Mouse (Mus musculus) thymus, adult 2 months (tissue): Measurements from ENCODE around the gene Rbms3. TPM values are rescaled to one million over a fixed set of nuclear protein-coding genes. Genes with fewer than 3 reads are reported as not detected.

Experiments
- DNase-seq: peaks from one replicate; pipeline ENCODE4 v3.0.0; 2021
- H3K27ac ChIP-seq: fragments of 200-500 bp; 2 replicates; pipeline ENCODE4 v1.5.1; 2012; ENCODE audit warnings: low read length, control low read depth; ENCODE audit not compliant: control insufficient read depth, insufficient read depth
- H3K27me3 ChIP-seq: fragments of 200-500 bp; 2 replicates; pipeline ENCODE4 v1.6.1; 2012; ENCODE audit warnings: mild to moderate bottlenecking, low read length, moderate library complexity, mixed read lengths; ENCODE audit not compliant: control insufficient read depth, insufficient read depth
- H3K36me3 ChIP-seq: fragments of 200-500 bp; 2 replicates; pipeline ENCODE4 v1.6.1; 2012; ENCODE audit warnings: mild to moderate bottlenecking, low read length, moderate library complexity; ENCODE audit not compliant: control insufficient read depth, insufficient read depth
- H3K4me1 ChIP-seq: fragments of 200-500 bp; replicated peaks from 2 replicates; pipeline ENCODE4 v1.6.1; 2012; ENCODE audit warnings: low read length; ENCODE audit not compliant: control insufficient read depth, insufficient read depth
- H3K4me3 ChIP-seq: fragments of 200-500 bp; 2 replicates; pipeline ENCODE4 v1.5.1; 2012; ENCODE audit warnings: mild to moderate bottlenecking, low read length, control low read depth, moderate library complexity; ENCODE audit not compliant: control insufficient read depth, insufficient read depth
- CTCF ChIP-seq: fragments of 200-500 bp; IDR thresholded peaks from 2 replicates; pipeline ENCODE4 v1.5.1; 2012; ENCODE audit warnings: mild to moderate bottlenecking, control low read depth, low read length, moderate library complexity, borderline replicate concordance; ENCODE audit not compliant: control insufficient read depth, poor library complexity, insufficient read depth; ENCODE audit errors: extremely low read depth
- POLR2A ChIP-seq: fragments of 200-500 bp; IDR thresholded peaks from 2 replicates; pipeline ENCODE4 v1.6.1; 2012; ENCODE audit warnings: mild to moderate bottlenecking, low read length, control low read depth, moderate library complexity; ENCODE audit not compliant: control insufficient read depth, poor library complexity, insufficient read depth; ENCODE audit errors: extremely low read depth
- WGBS: fragments of 180-500 bp; shearing (Covaris S2); methylation state at CpG from one replicate; pipeline ENCODE4 v1.1.7; 2018; 5-methylcytosine and 5-hydroxymethylcytosine counted together
- polyA plus RNA-seq: library from polyadenylated mRNA; depleted of rRNA; stranded (reverse); fragments of >200 nt; gene quantifications from 2 replicates; pipeline ENCODE4 v1.2.3, GENCODE M21; 2012

Rbms3 gene
- polyA plus RNA-seq, 1 experiment, result 10.9 TPM

DNA sequence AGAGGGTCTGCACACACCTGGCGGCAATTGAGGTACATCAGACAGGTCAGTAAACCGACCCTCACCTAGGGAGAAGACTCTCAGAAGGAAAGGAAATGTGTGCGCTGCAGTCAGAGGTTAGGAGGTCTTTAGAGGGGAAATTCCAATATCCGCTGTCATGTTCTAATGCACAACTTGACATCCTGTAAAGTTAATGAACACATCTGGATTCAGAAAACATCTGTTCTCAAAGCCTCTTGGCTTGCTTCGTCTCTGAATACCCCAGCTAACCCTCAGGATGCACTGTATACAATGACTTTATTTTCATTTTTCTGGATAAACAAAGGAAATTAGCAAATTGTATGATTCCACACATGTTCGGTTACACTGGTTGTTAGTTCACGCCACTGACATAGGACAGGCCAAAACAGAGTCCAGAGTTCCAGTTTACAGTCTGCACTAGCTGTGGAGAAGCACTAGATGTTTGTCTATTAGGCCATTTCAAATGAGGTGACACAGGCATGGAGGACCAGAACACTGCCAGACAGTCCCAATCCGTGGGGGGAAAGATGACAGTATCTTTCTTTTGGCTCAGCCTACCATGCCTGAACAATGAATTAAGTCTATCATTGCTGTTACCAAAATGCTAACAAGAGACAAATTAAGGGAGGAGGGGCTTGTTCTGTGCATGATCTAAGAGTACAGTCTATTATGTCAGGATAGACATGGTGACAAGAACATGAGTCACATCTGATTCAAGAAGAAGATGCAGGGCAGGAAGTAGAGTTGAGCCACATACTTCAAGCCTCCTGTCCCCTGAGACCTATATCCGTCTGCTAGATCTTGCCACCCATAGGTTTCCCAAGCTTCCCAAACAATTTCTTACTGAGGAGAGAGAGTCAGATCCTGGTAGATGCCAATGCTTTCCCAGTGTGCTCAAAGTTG is 538.2 kb downstream of the Rbms3 start:
- DNase-seq, result no peak
- Histone ChIP-seq H3K4me3 (no peak overlapping the region), H3K4me1 (no peaks in the 10 kb centered on the region), H3K27me3 (no peaks in the 10 kb centered on the region), H3K27ac (no peak overlapping the region), H3K36me3 (no peaks in the 10 kb centered on the region)
- 91% methylated on average over 9 of the region's 9 CpGs for WGBS
- TF ChIP-seq CTCF (no peak), POLR2A (no peak)

DNA sequence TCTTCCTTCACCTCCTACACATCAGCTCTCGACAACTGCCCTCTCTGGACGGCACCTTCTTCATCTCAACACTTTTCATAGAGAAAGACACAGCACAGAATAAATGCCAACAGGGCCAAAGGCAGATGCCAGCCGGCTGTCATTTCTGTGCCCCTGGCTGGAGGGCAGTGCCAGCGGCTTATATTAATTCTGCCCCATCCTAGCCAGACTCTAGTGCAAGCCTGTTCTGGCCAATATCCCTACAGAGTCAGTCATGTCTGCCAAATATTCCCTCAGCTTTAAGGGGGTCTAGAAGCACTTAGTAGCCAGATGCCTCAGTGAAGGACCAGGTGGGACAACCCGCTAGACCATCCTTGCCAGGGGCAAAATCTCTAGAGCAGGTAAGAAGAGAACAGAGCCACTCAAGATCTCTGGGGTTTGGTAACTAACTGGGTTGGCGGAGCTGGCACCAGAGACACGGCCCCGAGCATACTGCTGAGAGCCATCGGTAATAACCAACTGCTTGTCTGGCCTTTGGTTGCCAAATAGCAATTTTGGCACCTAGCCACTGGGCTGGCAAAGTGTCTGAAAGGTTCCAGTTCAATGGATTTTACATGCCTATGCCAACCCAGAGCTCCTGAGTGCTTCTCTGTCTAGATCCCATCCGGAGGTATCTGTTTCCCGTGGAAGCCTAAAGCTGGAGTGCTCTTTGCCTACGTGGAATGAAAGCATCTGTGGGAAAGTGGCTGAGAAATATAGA is 540.1 kb downstream of the Rbms3 start:
- H3K4me3 ChIP-seq, result no peak overlapping the region
- no peaks in the 10 kb centered on the region for H3K4me1 ChIP-seq
- H3K27ac ChIP-seq, result no peak overlapping the region
- 95% methylated on average over 12 of the region's 12 CpGs for WGBS
- no peaks in the 10 kb centered on the region for H3K27me3 ChIP-seq
- DNase-seq, result no peak
- no peaks in the 10 kb centered on the region for H3K36me3 ChIP-seq
- TF ChIP-seq POLR2A (no peak), CTCF (no peak)

DNA sequence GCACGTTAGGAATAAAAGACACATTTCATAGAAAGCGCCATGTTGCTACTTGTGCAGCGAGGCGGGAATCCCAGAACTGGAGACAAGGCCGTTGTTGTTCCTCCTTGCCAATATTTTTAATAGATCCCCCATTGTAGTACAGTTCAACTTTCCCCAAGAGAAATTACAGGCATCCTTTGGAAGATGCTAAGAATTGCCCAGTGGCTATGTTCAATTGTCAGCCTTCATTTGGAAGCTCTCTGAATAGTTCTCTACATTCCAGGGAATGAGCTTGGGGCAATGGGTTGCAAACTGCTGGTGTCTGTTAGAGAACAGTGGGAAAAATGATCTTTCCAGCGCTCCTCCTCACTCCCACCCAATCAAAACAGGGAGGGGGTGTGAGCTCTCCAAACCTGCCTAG is 541.4 kb downstream of the Rbms3 start:
- Histone ChIP-seq H3K4me3 (no peak overlapping the region), H3K36me3 (no peaks in the 10 kb centered on the region), H3K4me1 (no peaks in the 10 kb centered on the region), H3K27me3 (no peaks in the 10 kb centered on the region), H3K27ac (no peak overlapping the region)
- no peak for TF ChIP-seq POLR2A
- TF ChIP-seq CTCF, result no peak
- whole genome bisulfite sequencing, result 96% methylated on average over 6 of the region's 6 CpGs
- DNase-seq, result no peak

DNA sequence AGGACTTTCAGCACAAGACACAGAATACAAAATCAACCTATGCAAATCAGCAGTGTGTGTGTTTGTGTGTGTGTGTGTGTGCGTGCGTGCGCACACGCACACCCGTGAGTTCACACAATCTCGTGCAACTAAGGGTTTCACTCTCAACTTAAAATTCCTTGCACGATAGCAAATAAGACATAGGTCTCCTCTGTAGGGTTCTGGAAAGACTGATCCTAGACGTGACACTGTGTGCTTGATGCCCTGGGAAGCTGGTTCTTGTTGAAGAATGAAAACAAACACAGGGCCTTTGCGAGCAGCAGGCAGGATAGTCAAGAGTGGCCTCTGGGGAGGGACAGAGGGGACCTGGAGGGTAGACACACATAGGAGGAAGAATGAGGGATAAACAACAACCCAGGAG is 544.0 kb downstream of the Rbms3 start:
- no peaks in the 10 kb centered on the region for H3K4me1 ChIP-seq
- H3K4me3 ChIP-seq, result no peak overlapping the region
- H3K36me3 ChIP-seq, result no peaks in the 10 kb centered on the region
- 96% methylated on average over 9 of the region's 9 CpGs for WGBS
- no peaks in the 10 kb centered on the region for H3K27me3 ChIP-seq
- no peak overlapping the region for H3K27ac ChIP-seq
- no peak for DNase-seq
- TF ChIP-seq CTCF, result no peak
- no peak for TF ChIP-seq POLR2A

DNA sequence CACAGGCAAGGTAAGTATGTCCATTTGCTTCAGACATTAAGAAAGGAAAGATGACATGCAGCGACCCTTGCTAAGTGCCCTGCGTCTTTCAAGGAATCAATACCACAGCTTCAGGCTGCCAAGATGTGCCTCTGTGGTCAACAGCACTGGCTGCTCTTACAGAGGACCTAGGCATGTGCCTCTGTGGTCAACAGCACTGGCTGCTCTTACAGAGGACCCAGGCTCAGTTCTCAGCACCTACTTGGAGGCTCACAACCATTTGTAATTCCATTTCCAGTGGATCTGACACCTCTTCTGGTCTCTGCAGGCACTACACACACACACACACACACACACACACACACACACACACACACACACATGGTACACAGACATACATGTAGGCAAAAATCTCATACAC is 545.2 kb downstream of the Rbms3 start:
- no peaks in the 10 kb centered on the region for H3K36me3 ChIP-seq

DNA sequence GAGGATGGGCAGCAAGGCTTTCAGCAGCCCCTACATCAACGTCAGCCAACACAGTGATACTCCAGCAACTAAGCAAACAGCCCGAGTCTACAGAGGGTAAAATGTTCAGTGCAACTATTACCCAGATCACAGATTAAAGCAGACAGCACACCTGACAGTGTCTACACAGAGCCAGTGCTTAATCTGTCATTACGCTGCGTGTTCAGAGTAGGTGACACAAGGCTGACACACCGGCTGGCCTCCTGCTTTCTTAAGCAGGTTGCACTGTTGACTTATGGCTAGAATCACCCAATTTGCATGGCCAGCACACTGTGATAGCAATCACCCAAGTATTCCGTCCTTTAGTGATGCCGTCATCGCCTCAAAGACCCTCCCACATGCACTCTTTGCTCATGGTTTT is 550.2 kb downstream of the Rbms3 start:
- Histone ChIP-seq H3K27ac (no peak overlapping the region), H3K27me3 (no peaks in the 10 kb centered on the region), H3K4me3 (no peak overlapping the region), H3K36me3 (no peaks in the 10 kb centered on the region), H3K4me1 (no peaks in the 10 kb centered on the region)
- TF ChIP-seq CTCF (no peak), POLR2A (no peak)
- 93% methylated on average over 8 of the region's 8 CpGs for WGBS
- DNase-seq, result no peak

More for the DNA sequence above, 545.2 kb downstream of the Rbms3 start:
- Histone ChIP-seq H3K27me3 (no peaks in the 10 kb centered on the region), H3K4me3 (no peak overlapping the region), H3K27ac (no peak overlapping the region), H3K4me1 (no peaks in the 10 kb centered on the region)
- 98% methylated on average over 2 of the region's 2 CpGs for WGBS
- TF ChIP-seq CTCF (no peak), POLR2A (no peak)
- DNase-seq, result no peak
